Mouse (Mus musculus) brain, adult 10 weeks (tissue): Measurements from ENCODE around the gene Jsrp1. TPM values are rescaled to one million over a fixed set of nuclear protein-coding genes. Genes with fewer than 3 reads are reported as not detected.

Experiments used
- polyA plus RNA-seq: library from polyadenylated mRNA; stranded (reverse); fragments of 350-450 nt; fragmentation: Illumina TruSeq; extraction: RNeasy Lipid Tissue Mini Kit (QIAGEN cat#74804); gene quantifications from one replicate; pipeline ENCODE4 v1.2.3, GENCODE M21; 2015; ENCODE audit warnings: low read depth, low replicate concordance

The Jsrp1 gene
- polyA plus RNA-seq: 4.0 TPM

DNA sequence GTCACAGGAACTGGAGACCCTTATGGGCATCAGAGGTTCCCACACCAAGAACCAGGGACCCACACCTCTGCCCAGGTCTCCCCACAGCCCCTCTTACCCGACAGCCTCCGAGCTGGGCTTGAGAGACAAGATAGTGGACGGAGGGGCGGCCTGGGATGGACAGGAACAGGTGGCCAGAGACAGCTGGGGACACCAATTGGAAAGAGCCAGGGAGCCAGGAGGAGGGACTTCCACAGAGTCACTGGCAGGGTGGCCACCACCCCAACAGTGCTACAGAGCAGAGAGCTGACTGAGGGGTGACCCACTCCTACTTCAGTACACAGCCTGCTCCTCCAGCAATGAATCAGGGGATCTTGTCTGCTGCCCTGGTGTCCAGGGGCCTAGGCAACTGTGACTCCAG is at the start of gene Jsrp1:
Gene Jsrp1, minus strand, starts transcription at position 133 of the 400 bp plus-strand sequence.

DNA sequence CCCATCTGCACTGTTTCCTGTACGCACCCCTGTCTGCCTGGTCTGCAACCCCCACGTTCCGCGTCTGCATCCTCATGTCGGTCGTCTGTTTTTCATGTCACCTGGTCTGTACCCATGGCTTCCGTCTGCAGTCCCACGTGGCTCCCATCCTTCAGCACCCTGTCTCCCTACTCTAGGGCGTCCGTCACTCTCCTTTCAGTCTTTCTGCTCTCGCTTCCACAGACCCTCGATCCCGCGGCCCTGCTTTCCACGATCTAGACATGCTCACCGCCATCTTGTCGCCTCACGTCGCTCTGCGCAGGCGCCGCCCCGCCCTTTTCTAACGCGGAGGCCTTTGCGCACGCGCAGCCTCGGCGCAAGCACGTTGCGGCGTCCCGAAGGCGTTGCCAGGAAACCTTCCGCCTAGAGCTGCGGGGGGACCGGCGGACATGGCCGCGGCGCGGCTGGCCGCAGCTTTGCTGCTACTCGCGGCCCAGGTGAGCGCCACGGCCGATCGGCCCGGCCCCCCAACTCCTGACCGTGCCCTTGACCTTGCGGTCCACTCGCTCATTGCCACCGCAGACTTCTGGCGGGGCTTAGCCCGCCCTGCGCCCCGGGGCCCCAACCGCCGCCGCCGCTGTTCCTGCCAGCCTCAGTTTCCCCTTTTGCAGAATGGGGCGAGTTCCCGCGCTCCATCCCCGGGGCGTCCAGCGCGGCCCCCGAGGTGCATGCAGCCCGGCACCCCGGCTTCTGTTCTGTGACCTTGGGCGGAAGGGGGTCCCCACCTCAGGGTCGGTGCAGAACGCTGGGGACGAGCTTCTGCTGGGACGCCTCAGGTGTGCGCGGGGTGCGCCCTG is 41.8 kb upstream of the Jsrp1 start, which contains the start of the genes Lsm7 and Sppl2b:
Gene Lsm7, minus strand, starts transcription at position 297 of the 836 bp plus-strand sequence.
Gene Sppl2b, plus strand, starts transcription at position 363 of the 836 bp plus-strand sequence.

DNA sequence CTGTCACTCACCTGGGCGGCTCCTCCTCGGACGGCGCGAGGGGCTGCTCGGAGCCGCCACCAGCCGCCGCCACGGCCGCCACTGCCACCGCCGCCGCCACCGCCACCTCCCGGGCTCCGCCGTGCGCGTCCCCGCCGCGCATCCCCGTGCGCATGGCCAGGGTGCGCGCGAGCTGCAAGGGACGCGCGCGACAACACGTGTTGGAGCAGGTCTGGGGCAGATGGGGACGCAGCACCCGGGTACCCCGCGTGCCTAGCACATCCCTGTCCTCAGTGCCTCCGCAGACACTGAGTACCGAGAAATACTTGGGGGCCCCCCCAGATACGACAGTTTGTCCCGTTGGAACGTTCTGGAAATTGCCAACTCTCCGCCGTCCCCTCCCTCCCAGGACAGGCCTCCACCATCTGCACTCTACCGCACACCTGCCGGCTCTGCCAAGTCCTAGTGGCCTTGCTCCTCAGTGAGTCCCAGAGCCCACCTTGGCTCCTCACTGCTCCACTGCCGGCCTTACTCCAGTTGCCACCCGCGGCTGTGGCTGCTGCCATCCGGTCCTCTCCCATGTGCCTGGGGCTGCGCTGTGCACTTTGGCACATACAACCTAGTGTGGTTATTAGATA is 30.7 kb upstream of the Jsrp1 start, which contains the start of gene Lingo3:
Gene Lingo3, minus strand, starts transcription at position 109 of the 617 bp plus-strand sequence.

DNA sequence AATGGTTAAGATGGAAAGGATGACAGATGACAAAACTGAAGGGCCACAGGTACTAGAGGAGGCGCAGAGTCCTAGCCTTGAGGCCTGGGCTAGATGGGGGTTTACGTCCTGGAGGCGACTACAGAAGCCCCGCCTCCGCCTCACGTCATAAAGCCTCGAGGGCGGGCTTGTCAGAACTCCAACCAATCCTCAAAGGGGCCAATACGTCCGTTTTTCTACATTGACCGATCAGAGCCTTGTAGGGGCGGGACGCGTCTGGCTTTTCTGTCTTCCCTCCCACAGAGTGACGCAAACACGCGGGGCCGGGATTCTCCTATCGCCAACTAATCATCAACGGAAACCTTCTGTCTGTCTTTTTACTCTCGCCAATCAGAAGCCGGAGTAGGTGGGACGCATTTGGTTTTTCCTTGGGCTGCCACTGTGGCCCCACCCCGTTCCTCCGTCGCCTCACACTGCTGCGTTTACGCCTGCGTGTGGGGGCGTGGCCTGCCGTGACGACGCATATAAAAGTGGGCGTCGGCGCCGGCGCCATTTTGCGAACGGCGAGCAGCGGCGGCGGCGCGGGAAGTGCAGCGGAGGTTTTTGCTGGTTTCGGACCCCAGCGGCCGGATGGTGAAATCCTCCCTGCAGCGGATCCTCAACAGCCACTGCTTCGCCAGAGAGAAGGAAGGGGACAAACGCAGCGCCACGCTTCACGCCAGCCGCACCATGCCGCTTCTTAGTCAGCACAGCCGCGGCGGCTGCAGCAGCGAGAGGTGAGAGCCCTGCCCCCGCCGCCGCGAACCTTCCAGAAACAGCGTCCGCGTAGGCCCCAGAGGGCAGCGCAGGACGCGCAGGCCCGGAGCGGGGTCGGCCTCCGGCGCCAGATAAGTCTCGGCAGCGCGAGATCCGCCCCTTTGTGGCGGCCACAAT is 13.1 kb upstream of the Jsrp1 start, which contains the start of gene Oaz1:
Gene Oaz1, plus strand, starts transcription at position 506 of the 912 bp plus-strand sequence.

DNA sequence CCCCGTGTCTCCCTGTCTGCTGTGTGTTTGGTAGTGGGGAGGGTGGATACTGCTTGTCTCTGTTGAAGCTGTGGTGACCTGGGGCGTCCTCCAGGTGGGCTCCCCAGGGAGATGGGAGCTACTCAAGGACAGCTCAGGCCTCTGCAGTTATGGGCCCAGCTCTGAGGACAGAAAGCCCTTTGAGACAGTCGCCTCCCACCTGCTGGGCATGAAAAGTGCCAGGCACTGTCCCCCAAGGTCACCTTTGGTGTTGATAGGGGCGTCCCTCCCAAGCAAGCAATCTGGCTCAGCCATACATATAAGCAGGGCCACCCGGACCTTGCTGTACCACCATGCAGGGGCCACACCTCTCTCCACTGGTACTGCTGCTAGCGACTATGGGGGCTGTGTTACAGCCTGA is 8.4 kb downstream of the Jsrp1 start, which contains the start of gene Amh:
Gene Amh, plus strand, starts transcription at position 328 of the 400 bp plus-strand sequence.

DNA sequence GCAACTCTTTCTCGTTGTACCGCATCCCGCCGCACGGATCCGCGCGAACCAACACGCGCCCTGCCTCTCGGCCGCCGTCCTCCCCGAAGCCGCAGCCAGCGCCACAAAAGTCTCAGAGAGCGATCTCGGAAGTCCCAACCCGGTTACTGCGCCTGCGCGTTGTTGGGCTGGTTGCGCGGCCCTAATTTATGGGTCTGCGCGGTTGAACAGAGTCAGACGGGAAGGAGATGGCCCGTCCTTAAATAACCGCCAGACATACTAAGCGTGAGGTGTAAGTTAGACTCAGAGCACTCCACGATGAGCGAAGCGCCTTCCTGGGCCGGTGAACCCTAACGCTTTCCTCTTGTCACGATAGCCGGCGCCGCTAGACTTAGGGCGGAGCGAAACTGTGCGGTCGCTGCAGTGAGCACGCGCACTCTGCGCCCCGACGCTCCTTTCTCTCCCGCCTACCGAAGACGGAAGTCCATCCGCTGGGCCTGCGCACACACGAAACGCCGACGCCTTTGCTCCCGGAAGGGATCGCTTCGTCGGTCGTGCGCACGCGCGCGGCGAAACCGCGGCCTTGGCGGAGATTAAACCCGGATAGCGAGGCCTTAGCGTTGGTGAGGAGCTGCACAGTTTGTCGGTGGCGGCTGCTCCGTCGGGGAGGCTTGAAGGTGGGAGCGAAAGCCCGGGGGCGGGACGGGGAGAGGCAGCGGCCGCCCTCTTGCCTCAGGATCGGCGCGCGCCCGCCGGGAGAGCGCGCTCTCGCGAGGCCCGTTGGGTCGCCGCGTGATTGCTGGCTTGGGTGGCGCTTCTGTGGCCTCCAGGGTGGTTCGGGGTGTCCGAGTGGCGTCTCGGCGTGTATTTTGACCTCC is 14.9 kb downstream of the Jsrp1 start, which contains the start of the genes Sf3a2 and Plekhj1:
Gene Sf3a2, plus strand, starts transcription at position 49 of the 857 bp plus-strand sequence.
Gene Plekhj1, minus strand, starts transcription at position 477 of the 857 bp plus-strand sequence.

Other genes starting within 250 kb of the Jsrp1 start
- gene Klf16, start 236.2 kb downstream of the Jsrp1 start, polyA plus RNA-seq: 35.5 TPM
- 172 TPM for gene Abhd17a, start 223.2 kb downstream of the Jsrp1 start, polyA plus RNA-seq
- gene Scamp4, start 210.6 kb downstream of the Jsrp1 start, polyA plus RNA-seq: 54.5 TPM
- 2.1 TPM for gene Adat3, start 210.6 kb downstream of the Jsrp1 start, polyA plus RNA-seq
- 2.0 TPM for gene Gm49322, start 207.5 kb downstream of the Jsrp1 start, polyA plus RNA-seq
- gene Csnk1g2, start 190.7 kb downstream of the Jsrp1 start, polyA plus RNA-seq: 157 TPM
- 74.2 TPM for gene Btbd2, start 156.4 kb downstream of the Jsrp1 start, polyA plus RNA-seq
- gene Mknk2, start 135.4 kb downstream of the Jsrp1 start, polyA plus RNA-seq: 23.8 TPM
- gene Mob3a, start 111.5 kb downstream of the Jsrp1 start, polyA plus RNA-seq: 11.8 TPM
- gene Izumo4, start 111.3 kb downstream of the Jsrp1 start, polyA plus RNA-seq: 54.2 TPM
- gene Ap3d1, start 71.2 kb downstream of the Jsrp1 start, polyA plus RNA-seq: 89.5 TPM
- gene Dot1l, start 58.3 kb downstream of the Jsrp1 start, polyA plus RNA-seq: 35.1 TPM
- 24.7 TPM for gene Sf3a2, start 15.3 kb downstream of the Jsrp1 start, polyA plus RNA-seq
- gene Plekhj1, start 14.9 kb downstream of the Jsrp1 start, polyA plus RNA-seq: 59.4 TPM
- gene Amh, start 8.3 kb downstream of the Jsrp1 start, polyA plus RNA-seq: 0.89 TPM
- 912 TPM for gene Oaz1, start 13.2 kb upstream of the Jsrp1 start, polyA plus RNA-seq
- gene Lingo3, start 30.5 kb upstream of the Jsrp1 start, polyA plus RNA-seq: 20.1 TPM
- 197 TPM for gene Lsm7, start 41.7 kb upstream of the Jsrp1 start, polyA plus RNA-seq
- 38.1 TPM for gene Sppl2b, start 41.8 kb upstream of the Jsrp1 start, polyA plus RNA-seq
- 0.33 TPM for gene Tmprss9, start 58.4 kb upstream of the Jsrp1 start, polyA plus RNA-seq
- gene Timm13, start 87.5 kb upstream of the Jsrp1 start, polyA plus RNA-seq: 182 TPM
- gene Lmnb2, start 104.7 kb upstream of the Jsrp1 start, polyA plus RNA-seq: 15.5 TPM
- gene Gadd45b, start 116.6 kb upstream of the Jsrp1 start, polyA plus RNA-seq: 15.9 TPM
- 167 TPM for gene Gng7, start 201.4 kb upstream of the Jsrp1 start, polyA plus RNA-seq
- 90.3 TPM for gene Diras1, start 212.2 kb upstream of the Jsrp1 start, polyA plus RNA-seq
- 48.1 TPM for gene Slc39a3, start 223.9 kb upstream of the Jsrp1 start, polyA plus RNA-seq
- 171 TPM for gene Sgta, start 246.7 kb upstream of the Jsrp1 start, polyA plus RNA-seq